Mouse (Mus musculus) left cerebral cortex, adult 9 months (tissue): Measurements from ENCODE around the gene Rpn2.

Experiments
- DNase-seq, 2 experiments: peaks; one replicate each; pipeline ENCODE4 v3.0.0; 2022; ENCODE audit warnings: low spot score in 2 of 2

Gene Rpn2

DNA sequence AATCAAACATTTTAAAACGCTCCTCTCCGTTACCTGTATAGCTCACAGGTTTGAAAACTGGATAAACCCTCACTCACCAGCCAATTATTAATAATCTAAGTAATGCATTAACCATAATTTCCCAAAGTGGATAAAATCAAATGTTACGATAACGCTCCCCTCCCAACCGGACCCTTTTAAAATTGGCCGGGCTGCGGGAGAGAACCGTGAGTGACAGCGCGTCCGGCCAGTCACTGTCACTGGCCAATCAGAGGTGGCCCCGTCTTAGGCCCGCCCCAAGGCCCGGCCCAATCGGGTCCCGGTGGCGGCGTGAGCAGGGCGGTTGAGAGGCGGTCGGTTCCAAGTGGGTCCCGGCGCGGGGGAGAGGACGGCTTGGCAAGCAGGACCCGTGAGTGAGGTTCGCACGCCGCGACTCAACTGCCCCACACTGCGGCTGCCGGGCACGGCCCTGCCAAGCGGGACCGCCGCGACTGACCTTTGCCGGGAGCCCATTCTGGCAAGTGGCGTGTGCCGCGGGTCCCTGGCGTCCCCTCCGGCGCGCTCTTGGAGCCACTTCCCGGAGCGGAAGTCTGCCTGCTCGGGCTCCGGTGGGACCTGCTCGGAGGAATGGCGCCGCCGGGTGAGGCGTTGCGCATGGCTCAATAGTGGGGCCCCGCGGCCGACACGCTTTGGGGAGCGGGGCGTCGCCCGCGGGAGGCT lies at the start of gene Rpn2:
Gene Rpn2, plus strand, starts transcription at position 301 of the 699 bp plus-strand sequence.
- DNase-seq = peak; percentile 85 to 95

DNA sequence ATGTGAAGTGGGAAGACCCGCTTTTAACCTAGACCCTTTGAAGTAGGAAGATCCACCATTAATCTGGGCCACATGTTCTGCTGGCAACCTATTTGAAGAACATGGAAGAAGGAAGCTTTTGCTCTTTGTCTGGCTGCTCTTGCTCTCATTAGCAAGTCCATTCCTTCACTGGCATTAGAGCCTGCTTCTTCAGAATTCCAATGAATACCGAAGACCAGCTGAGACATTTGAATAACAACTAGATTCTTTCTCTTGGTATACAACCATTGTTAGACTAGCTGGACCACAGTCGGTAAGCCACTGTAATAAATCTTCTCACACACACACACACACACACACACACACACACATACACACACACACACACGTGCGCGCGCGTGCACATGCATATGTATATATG lies 42.9 kb upstream of the Rpn2 start:
- DNase-seq = no peak

GRCm38 (mm10) chr2:157245001-157245400 lies 33.8 kb upstream of the Rpn2 start:
- no peak for DNase-seq

- DNase-seq = no peak
Observed at GRCm38 (mm10) chr2:157245603-157246002, 33.2 kb upstream of the Rpn2 start.

DNA sequence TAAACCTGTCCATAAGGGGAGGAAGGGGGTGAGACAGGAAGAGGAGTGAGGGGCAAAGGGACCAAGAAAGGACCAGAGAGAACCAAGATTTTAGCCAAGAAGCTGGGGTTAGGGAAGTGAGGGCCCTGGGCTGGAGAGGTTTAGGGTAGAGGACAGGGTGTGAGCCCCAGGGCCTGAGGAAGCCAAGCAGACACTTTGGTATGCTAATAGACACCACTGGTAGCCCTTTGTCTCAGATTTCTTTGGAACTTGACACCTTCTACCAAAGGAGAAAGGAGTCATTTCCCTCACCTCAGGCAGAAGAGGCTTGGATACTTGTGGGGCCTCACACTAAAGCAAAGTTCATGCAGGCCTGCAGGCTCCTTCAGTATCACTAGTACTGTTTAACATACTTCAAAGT lies 30.7 kb upstream of the Rpn2 start:
- no peak for DNase-seq

- peak in 1 of 2 experiments; percentile 73 for DNase-seq
Observed at GRCm38 (mm10) chr2:157259720-157260119, 19.1 kb upstream of the Rpn2 start.

- no peak for DNase-seq
Observed at GRCm38 (mm10) chr2:157261930-157262329, 16.9 kb upstream of the Rpn2 start.

DNA sequence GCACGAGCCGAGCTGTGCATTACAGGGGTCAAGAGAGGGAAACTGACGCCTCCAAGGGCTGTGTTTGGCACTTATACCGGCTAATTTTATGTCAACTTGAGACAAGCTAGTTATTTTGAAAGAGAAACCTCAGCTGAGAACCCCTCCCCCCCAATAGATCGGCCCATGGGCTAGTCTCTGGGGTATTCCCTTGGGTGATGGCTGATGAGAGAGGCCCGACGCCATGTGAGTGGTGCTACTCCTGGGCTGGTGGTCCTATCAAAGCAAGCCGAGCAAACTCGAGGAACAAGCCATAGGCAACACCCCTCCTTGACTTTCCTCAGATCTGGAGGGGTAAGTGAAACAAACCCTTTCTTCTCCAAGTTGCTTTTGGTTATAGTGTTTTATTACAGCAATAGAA lies 16.3 kb upstream of the Rpn2 start:
- no peak for DNase-seq

DNA sequence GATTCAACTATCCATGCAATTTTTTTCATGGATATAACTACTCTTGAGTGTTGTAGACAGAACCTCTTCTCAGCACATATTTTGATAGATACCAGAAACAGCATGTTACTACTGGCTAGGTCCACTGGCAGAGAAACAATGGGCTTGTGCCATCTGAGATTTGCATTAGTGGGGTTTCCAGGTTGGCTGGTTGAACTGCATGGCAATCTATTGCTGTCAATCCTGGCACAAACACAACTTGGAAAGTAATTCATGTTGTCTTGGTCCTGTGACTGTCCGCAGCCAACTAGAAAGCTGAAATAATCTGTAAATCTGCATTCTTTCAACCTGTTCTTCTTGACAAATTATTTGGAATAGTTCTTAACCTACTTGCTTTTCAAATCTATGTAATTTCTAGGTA lies 15.7 kb upstream of the Rpn2 start:
- DNase-seq = no peak

DNA sequence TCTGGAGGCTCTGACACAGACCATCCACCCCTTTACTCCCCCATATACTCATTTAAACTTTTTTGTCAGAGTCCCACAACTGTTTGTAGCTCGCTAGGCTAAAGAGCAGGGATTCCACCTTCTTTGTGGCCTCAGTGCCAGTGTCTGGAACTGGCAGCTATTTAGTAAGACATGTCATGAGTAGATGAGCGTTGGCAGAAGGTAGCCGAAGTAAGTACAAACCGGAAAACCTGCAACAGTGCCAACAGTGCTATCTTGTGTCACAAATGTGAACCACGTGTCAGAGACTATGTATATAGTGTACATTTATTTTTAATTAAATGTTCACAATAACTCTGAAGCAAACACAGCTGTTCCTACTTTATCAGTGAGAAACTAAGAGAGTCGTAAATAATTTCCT lies 15.0 kb upstream of the Rpn2 start:
- DNase-seq = no peak

- peak; percentile 26 to 65 for DNase-seq
Observed at GRCm38 (mm10) chr2:157279416-157279800, 591 bp downstream of the Rpn2 start, which contains the start of gene Mroh8. TSS of gene Mroh8 (minus strand) at chr2:157279549.

DNA sequence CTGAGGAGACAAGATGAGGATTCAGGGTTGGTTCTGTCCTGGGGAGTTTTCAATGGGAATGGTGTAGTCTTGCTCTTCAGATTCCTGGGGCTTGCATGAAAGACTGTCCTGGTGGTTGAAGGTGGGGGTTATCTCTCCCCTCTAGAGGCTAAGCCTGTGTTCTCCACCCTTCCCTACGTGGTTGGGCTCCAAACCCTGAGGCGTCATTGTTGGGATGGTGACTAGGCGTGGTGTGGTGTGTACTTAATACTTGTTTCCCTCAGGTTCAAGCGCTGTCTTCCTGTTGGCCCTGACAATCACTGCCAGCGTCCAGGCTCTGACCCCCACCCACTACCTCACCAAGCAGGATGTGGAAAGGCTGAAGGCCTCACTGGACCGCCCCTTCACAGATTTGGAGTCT lies 4.5 kb downstream of the Rpn2 start:
- DNase-seq = no peak

DNA sequence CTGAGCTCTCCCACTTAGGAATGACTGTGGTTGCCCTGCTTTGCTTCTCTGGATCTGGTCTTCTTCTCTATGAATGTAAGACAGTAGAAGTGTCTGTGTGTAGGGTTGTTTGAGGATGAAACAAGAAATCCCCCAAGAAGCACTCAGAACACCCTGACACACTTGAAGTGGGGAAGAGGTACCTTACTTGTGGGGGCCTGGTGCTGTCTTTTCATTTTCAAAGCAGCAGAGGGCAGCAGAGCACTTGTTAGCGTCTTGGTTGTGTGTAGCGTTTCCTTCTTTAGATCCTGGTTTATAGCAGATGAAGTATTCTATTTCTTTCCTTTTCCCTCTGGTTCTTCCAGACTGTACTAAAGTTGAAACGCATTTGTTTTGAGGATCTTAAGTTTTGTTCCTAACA lies 8.7 kb downstream of the Rpn2 start:
- DNase-seq = peak in 1 of 2 experiments; percentile 66

GRCm38 (mm10) chr2:157288996-157289395 lies 10.2 kb downstream of the Rpn2 start:
- DNase-seq = no peak

- peak in 1 of 2 experiments; percentile 78 for DNase-seq
Observed at GRCm38 (mm10) chr2:157292093-157292492, 13.3 kb downstream of the Rpn2 start.

GRCm38 (mm10) chr2:157296105-157296689 lies 17.4 kb downstream of the Rpn2 start:
- DNase-seq = no peak

GRCm38 (mm10) chr2:157300051-157300450 lies 21.2 kb downstream of the Rpn2 start:
- no peak for DNase-seq

- peak; percentile 26 to 31 for DNase-seq
Observed at GRCm38 (mm10) chr2:157303096-157303495, 24.3 kb downstream of the Rpn2 start.

- no peak for DNase-seq
Observed at GRCm38 (mm10) chr2:157306091-157307032, 27.5 kb downstream of the Rpn2 start.

- peak in 1 of 2 experiments; percentile 35 for DNase-seq
Observed at GRCm38 (mm10) chr2:157307715-157308265, 29.0 kb downstream of the Rpn2 start.

DNA sequence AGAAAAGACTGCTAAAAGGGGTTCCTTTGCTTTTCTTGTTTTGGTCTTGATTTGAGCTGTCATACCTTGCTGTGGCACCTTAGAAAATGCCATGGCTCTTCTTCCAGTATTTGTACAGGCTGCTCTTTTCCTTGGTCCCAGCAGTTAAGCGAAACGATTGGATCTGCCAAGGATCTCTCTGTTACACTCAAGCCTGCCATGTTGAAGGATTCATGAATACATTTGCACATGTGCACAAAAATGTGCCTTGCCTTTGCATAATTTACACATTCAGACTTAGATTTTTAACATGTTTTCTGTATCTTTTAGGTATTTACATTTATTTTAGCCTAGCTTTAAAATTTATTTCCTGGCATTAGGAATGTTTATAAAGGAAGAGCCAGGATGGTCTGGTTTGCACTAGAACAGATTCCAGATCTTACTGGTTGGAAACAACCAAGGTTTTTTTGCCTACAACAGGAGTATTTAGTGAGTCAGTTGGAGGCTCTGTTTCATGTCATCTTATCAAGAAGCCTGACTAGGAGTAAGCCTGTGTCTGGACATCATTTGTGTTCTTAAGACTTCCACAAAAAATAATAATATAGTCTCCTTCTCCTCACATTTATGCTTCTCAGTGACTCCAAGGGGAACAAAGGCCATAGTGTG lies 29.6 kb downstream of the Rpn2 start:
- DNase-seq = no peak

- DNase-seq = no peak
Observed at GRCm38 (mm10) chr2:157309611-157310010, 30.8 kb downstream of the Rpn2 start.
